Mouse (Mus musculus) bone marrow, adult 2 months (tissue): ENCODE measurements around the gene Cd8b1.
"Not testable (repeated sequence)": the region's sequence is repeated elsewhere in the genome, so short reads cannot be mapped to it uniquely, and the experiment has no call there.

Experiments used
- CTCF ChIP-seq: fragments of 200-500 bp; IDR thresholded peaks from 2 replicates; pipeline ENCODE4 v1.5.1; 2011; ENCODE audit warnings: low read length, control low read depth; ENCODE audit not compliant: control insufficient read depth, insufficient read depth
- POLR2A ChIP-seq: fragments of 200-500 bp; IDR thresholded peaks from 2 replicates; pipeline ENCODE4 v1.6.1; 2011; ENCODE audit warnings: low read depth, mild to moderate bottlenecking, control low read depth, low read length, borderline replicate concordance; ENCODE audit not compliant: control insufficient read depth

- not testable (repeated sequence) for TF ChIP-seq CTCF, POLR2A
These were observed 8.9 kb downstream of the Cd8b1 start for GRCm38 (mm10) chr6:71331491-71331890.
